Mouse (Mus musculus) liver, embryonic 12.5 days (tissue): ENCODE results near the gene Vmn2r108. TPM values are rescaled to one million over a fixed set of nuclear protein-coding genes. Genes with fewer than 3 reads are reported as not detected.
"Not testable (repeated sequence)": the region's sequence is repeated elsewhere in the genome, so short reads cannot be mapped to it uniquely, and the experiment has no call there.

ENCODE experiments used
- ATAC-seq: fragments of 200-750 bp; cut with Nextera tagmentation; 2 replicates; pipeline ENCODE4 v1.8.0; 2017; ENCODE audit warnings: moderate number of reproducible peaks, mild to moderate bottlenecking, moderate library complexity
- H3K27ac ChIP-seq: fragments of 300-500 bp; sonication (generic); 2 replicates; pipeline ENCODE4 v1.5.1; 2016; ENCODE audit warnings: mild to moderate bottlenecking
- H3K27me3 ChIP-seq: fragments of 300-500 bp; sonication (generic); replicated peaks from 2 replicates; pipeline ENCODE4 v1.6.1; 2016; ENCODE audit warnings: mild to moderate bottlenecking, moderate library complexity
- H3K36me3 ChIP-seq: fragments of 300-500 bp; sonication (generic); 2 replicates; pipeline ENCODE4 v1.6.1; 2016; ENCODE audit warnings: mild to moderate bottlenecking, moderate library complexity
- H3K4me1 ChIP-seq: fragments of 300-500 bp; sonication (generic); 2 replicates; pipeline ENCODE4 v1.6.1; 2016
- H3K4me2 ChIP-seq: fragments of 300-500 bp; sonication (generic); 2 replicates; pipeline ENCODE4 v1.6.1; 2016; ENCODE audit warnings: mild to moderate bottlenecking, moderate library complexity
- H3K4me3 ChIP-seq: fragments of 300-500 bp; sonication (generic); 2 replicates; pipeline ENCODE4 v1.5.1; 2016; ENCODE audit warnings: mild to moderate bottlenecking, moderate library complexity
- H3K9ac ChIP-seq: fragments of 300-500 bp; sonication (generic); 2 replicates; pipeline ENCODE4 v1.6.1; 2016; ENCODE audit warnings: mild to moderate bottlenecking, moderate library complexity
- H3K9me3 ChIP-seq: fragments of 300-500 bp; sonication (generic); replicated peaks from 2 replicates; pipeline ENCODE4 v1.6.1; 2016; ENCODE audit warnings: mild to moderate bottlenecking, moderate library complexity
- WGBS: fragments of 180-500 bp; shearing (Covaris S2); methylation state at CpG from one replicate; pipeline ENCODE4 v1.1.7; 2016; ENCODE audit not compliant: insufficient replicate concordance; 5-methylcytosine and 5-hydroxymethylcytosine counted together
- polyA plus RNA-seq: library from polyadenylated mRNA; unstranded; fragments of >200 nt; fragmentation: Nextera tagmentation; extraction: Ambion mirVana; gene quantifications from 2 replicates; pipeline ENCODE4 v1.2.1, GENCODE M21; 2016

Vmn2r108 gene
- polyA plus RNA-seq = not detected in 2 replicates

GRCm38 (mm10) chr17:20481231-20481630 lies at the start of gene Vmn2r108:
Gene Vmn2r108 (minus strand): TSS chr17:20481331.
- H3K27me3 ChIP-seq = no peaks in the 10 kb centered on the region
- H3K9me3 ChIP-seq = no peaks in the 10 kb centered on the region
- no peaks in the 10 kb centered on the region for H3K4me1 ChIP-seq
- H3K4me3 ChIP-seq = no peak within 1 kb of the TSS
- no peak within 1 kb of the TSS for H3K4me2 ChIP-seq
- ATAC-seq = no peak
- no peak within 1 kb of the TSS for H3K9ac ChIP-seq
- no peak within 1 kb of the TSS for H3K27ac ChIP-seq
- H3K36me3 ChIP-seq = no peaks in the 10 kb centered on the region

DNA sequence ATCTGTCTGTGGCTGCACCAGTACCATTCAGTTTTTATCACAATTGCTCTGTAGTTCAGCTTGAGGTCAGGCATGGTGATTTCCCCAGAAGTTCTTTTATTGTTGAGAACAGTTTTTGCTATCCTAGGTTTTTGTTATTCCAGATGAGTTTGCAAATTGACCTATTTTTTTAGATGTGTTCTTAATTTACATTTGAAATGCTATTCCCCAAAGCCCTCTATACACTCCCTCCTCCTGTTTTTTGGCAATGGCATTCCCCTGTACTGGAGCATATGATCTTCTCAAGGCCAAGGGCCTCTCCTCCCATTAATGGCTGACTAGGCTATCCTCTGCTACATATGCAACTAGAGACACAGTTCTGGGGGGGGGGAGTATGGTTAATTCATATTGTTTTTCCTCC lies 27.1 kb upstream of the Vmn2r108 start:
- not testable (repeated sequence) for H3K36me3 ChIP-seq, H3K4me1 ChIP-seq, H3K4me3 ChIP-seq, H3K9ac ChIP-seq, H3K9me3 ChIP-seq, ATAC-seq, H3K27ac ChIP-seq, H3K4me2 ChIP-seq, H3K27me3 ChIP-seq

DNA sequence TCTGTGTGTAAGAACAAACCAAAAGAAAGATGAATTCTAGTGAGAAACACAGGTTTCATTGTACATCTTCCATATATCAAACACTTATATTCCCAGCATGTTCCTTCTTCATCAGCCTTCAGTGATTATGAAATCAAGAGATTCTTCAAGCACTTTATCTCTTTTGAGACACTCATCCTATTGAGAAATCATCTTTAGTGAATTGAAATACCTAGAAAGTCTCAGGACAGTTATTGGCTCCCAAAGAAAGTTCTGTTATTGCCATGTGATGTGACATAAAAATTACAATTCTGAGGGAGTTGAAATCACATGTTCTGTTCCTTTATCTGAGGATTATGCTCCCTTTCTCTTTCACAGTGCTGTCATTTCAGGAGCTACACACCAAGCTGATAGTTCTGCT lies 16.7 kb upstream of the Vmn2r108 start, which contains the start of gene Vmn1r225:
TSS of gene Vmn1r225 (plus strand) at position 301 of the 400 bp plus-strand sequence.
- H3K9me3 ChIP-seq = 0 out of 2 replicates have a peak, but pooled peaks cover 4% of the 10 kb centered on the region
- H3K4me2 ChIP-seq = no peak within 1 kb of the TSS
- H3K36me3 ChIP-seq = no peaks in the 10 kb centered on the region
- no peak within 1 kb of the TSS for H3K9ac ChIP-seq
- H3K4me3 ChIP-seq = no peak within 1 kb of the TSS
- no peaks in the 10 kb centered on the region for H3K4me1 ChIP-seq
- no peaks in the 10 kb centered on the region for H3K27me3 ChIP-seq
- no peak for ATAC-seq
- H3K27ac ChIP-seq = no peak within 1 kb of the TSS

GRCm38 (mm10) chr17:20473311-20473710 lies 7.8 kb downstream of the Vmn2r108 start:
- ATAC-seq = no peak
- no peak overlapping the region for H3K4me2 ChIP-seq
- no peak overlapping the region for H3K9ac ChIP-seq
- no peaks in the 10 kb centered on the region for H3K4me1 ChIP-seq
- no peak overlapping the region for H3K27ac ChIP-seq
- H3K36me3 ChIP-seq = no peaks in the 10 kb centered on the region
- 53% methylated on average over 3 of the region's 3 CpGs for WGBS
- H3K4me3 ChIP-seq = no peak overlapping the region
- no peaks in the 10 kb centered on the region for H3K9me3 ChIP-seq
- H3K27me3 ChIP-seq = no peaks in the 10 kb centered on the region

DNA sequence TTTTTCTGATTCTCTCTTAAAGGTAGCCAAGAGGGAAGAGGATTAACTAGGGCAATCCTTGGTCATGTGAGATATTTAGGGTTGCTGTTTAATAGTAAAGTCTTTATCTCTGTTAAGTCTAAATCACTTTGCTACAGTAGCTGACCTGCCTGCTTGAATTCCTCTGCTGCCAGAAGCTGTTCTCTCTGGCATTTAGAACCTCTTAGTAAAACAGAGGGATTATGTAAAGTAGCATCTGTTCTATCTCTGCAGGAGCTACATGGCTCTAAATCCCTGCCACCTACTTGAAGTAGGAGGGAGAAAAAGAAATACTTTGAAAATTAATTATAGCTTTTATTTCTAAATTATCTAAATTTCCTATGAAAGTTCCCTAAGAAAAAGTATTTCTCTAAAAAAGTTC lies 41.9 kb downstream of the Vmn2r108 start:
- H3K9me3 ChIP-seq = peaks cover 16% of the 10 kb centered on the region; the same call in 1 of the 2 replicates
- no peak overlapping the region for H3K4me2 ChIP-seq
- H3K9ac ChIP-seq = no peak overlapping the region
- no peaks in the 10 kb centered on the region for H3K4me1 ChIP-seq
- no peaks in the 10 kb centered on the region for H3K36me3 ChIP-seq
- no peak for ATAC-seq
- H3K27ac ChIP-seq = no peak overlapping the region
- no peaks in the 10 kb centered on the region for H3K27me3 ChIP-seq
- no peak overlapping the region for H3K4me3 ChIP-seq

- Histone ChIP-seq H3K4me1 (no peaks in the 10 kb centered on the region), H3K9ac (no peak within 1 kb of the TSS), H3K9me3 (peaks cover 7% of the 10 kb centered on the region; the same call in 1 of the 2 replicates), H3K36me3 (no peaks in the 10 kb centered on the region), H3K4me3 (no peak within 1 kb of the TSS), H3K27me3 (no peaks in the 10 kb centered on the region), H3K4me2 (no peak within 1 kb of the TSS), H3K27ac (no peak within 1 kb of the TSS)
- no peak for ATAC-seq
- WGBS = 12% methylated on average over 1 of the region's 1 CpGs
Measured at GRCm38 (mm10) chr17:20413846-20414245, 67.3 kb downstream of the Vmn2r108 start, which contains the start of gene Vmn1r224. Gene Vmn1r224 (plus strand): TSS chr17:20414146.

Other genes starting within 250 kb of the Vmn2r108 start
- not detected in 2 replicates for gene Vmn2r105, start 246.3 kb downstream of the Vmn2r108 start, polyA plus RNA-seq
- not detected in 2 replicates for gene Vmn2r106, start 195.8 kb downstream of the Vmn2r108 start, polyA plus RNA-seq
- not detected in 2 replicates for gene Vmn2r107, start 136.1 kb downstream of the Vmn2r108 start, polyA plus RNA-seq
- not detected in 2 replicates for gene Vmn1r224, start 67.2 kb downstream of the Vmn2r108 start, polyA plus RNA-seq
- not detected in 2 replicates for gene Vmn1r225, start 16.8 kb upstream of the Vmn2r108 start, polyA plus RNA-seq
- gene Vmn2r109, start 83.4 kb upstream of the Vmn2r108 start, polyA plus RNA-seq = not detected in 2 replicates
- gene Vmn2r110, start 115.1 kb upstream of the Vmn2r108 start, polyA plus RNA-seq = 0.04 TPM in 1 of 2 replicates, not detected in the other
- gene Fpr-rs3, start 143.5 kb upstream of the Vmn2r108 start, polyA plus RNA-seq = not detected in 2 replicates
- not detected in 2 replicates for gene Vmn1r226, start 201.5 kb upstream of the Vmn2r108 start, polyA plus RNA-seq
- gene Vmn1r227, start 248.5 kb upstream of the Vmn2r108 start, polyA plus RNA-seq = not detected in 2 replicates